Mouse (Mus musculus) liver, adult 2 months (tissue): Measurements from ENCODE around the gene Ccdc117. TPM values are rescaled to one million over a fixed set of nuclear protein-coding genes. Genes with fewer than 3 reads are reported as not detected.
A peak's percentile ranks its signal among the peaks of the same experiment; 100 is the strongest.

Experiments used
- DNase-seq: peaks from one replicate; pipeline ENCODE4 v3.0.0-alpha.2; 2011; ENCODE audit warnings: low read depth, low spot score; ENCODE audit errors: extremely low read depth
- H3K27ac ChIP-seq: fragments of 200-500 bp; replicated peaks from 2 replicates; pipeline ENCODE4 v1.5.1; 2012; ENCODE audit warnings: low read depth, mild to moderate bottlenecking, control low read depth, inconsistent platforms, low read length; ENCODE audit not compliant: insufficient read depth
- H3K27me3 ChIP-seq: fragments of 200-500 bp; 2 replicates; pipeline ENCODE4 v1.6.1; 2012; ENCODE audit warnings: mild to moderate bottlenecking, moderate library complexity, low read length, inconsistent platforms; ENCODE audit not compliant: control insufficient read depth, insufficient read depth
- H3K36me3 ChIP-seq: fragments of 200-500 bp; 2 replicates; pipeline ENCODE4 v1.6.1; 2012; ENCODE audit warnings: low read length, inconsistent platforms; ENCODE audit not compliant: control insufficient read depth, insufficient read depth
- H3K4me1 ChIP-seq: fragments of 200-500 bp; 2 replicates; pipeline ENCODE4 v1.6.1; 2011; ENCODE audit warnings: low read length; ENCODE audit not compliant: control insufficient read depth, insufficient read depth
- H3K4me3 ChIP-seq: fragments of 200-500 bp; 2 replicates; pipeline ENCODE4 v1.5.1; 2011; ENCODE audit warnings: low read depth, mild to moderate bottlenecking, control low read depth, low read length, moderate library complexity; ENCODE audit not compliant: insufficient read depth
- H3K79me2 ChIP-seq: fragments of 200-500 bp; 2 replicates; pipeline ENCODE4 v1.6.1; 2012; ENCODE audit warnings: inconsistent platforms, mild to moderate bottlenecking, low read length, moderate library complexity; ENCODE audit not compliant: control insufficient read depth, insufficient read depth
- H3K9ac ChIP-seq: fragments of 200-500 bp; 2 replicates; pipeline ENCODE4 v1.6.1; 2012; ENCODE audit warnings: low read depth, mild to moderate bottlenecking, control low read depth, inconsistent platforms, low read length
- CTCF ChIP-seq: fragments of 200-500 bp; IDR thresholded peaks from 2 replicates; pipeline ENCODE4 v1.5.1; 2011; ENCODE audit warnings: low read depth, low read length, control low read depth
- POLR2A ChIP-seq: fragments of 200-500 bp; IDR thresholded peaks from 2 replicates; pipeline ENCODE4 v1.6.1; 2011; ENCODE audit warnings: low read length, control low read depth; ENCODE audit not compliant: insufficient read depth; ENCODE audit errors: extremely low read depth
- WGBS: fragments of 180-500 bp; shearing (Covaris S2); methylation state at CpG from one replicate; pipeline ENCODE4 v1.1.7; 2018; 5-methylcytosine and 5-hydroxymethylcytosine counted together
- polyA plus RNA-seq: library from polyadenylated mRNA; depleted of rRNA; stranded (reverse); fragments of >200 nt; gene quantifications from 2 replicates; pipeline ENCODE4 v1.2.3, GENCODE M21; 2012; rRNA removed
- total RNA-seq: library from RNA; depleted of rRNA; stranded (reverse); fragments of >200 nt; gene quantifications from 2 replicates; pipeline ENCODE4 v1.2.3, GENCODE M21; 2014; rRNA removed

Ccdc117 gene
- total RNA-seq (15.3 and 15.5 TPM in 2 replicates), polyA plus RNA-seq (5.2 and 5.4 TPM in 2 replicates)

GRCm38 (mm10) chr11:5541799-5542481 lies at the start of gene Ccdc117:
Ccdc117 (minus strand) TSS chr11:5542187.
- Histone ChIP-seq H3K4me1 (peaks cover 13% of the 10 kb centered on the region), H3K27me3 (no peaks in the 10 kb centered on the region), H3K79me2 (peaks cover 27% of the 10 kb centered on the region), H3K36me3 (peaks cover 7% of the 10 kb centered on the region), H3K4me3 (peak within 1 kb of the TSS; percentile 70), H3K27ac (peak within 1 kb of the TSS; percentile 82), H3K9ac (peak within 1 kb of the TSS; percentile 79)
- DNase-seq = peak; percentile 98
- TF ChIP-seq CTCF (peak; percentile 32; the same call in 1 of the 2 replicates), POLR2A (peak; percentile 95)
- under 1% methylated on average over 65 of the region's 65 CpGs for WGBS

GRCm38 (mm10) chr11:5575046-5575445 lies 33.1 kb upstream of the Ccdc117 start:
- H3K27ac ChIP-seq = no peak overlapping the region
- WGBS = 72% methylated on average over 6 of the region's 6 CpGs
- no peak overlapping the region for H3K9ac ChIP-seq

DNA sequence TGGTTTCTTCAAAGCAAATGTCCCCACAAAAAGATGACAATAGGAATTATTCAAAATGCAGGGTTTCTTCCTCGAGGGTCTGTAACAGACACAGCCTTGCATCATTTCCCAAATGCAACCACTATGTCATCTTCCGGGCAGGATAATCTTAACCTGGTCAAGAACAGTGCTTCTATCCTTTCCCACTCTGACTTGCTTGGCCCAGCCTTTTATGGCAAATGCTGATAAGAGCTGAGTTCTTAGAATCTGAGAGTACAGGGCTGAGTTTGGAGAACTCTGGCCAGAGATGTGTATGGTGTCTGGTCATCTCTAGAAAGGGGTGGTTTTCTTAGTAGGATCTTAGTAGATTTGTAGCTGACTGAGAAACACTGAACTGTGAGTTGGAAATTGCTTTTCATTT lies 31.8 kb upstream of the Ccdc117 start:
- TF ChIP-seq POLR2A (no peak), CTCF (no peak)
- DNase-seq = no peak
- WGBS = 71% methylated on average over 2 of the region's 2 CpGs
- Histone ChIP-seq H3K36me3 (no peaks in the 10 kb centered on the region), H3K79me2 (no peaks in the 10 kb centered on the region), H3K27me3 (no peaks in the 10 kb centered on the region), H3K4me1 (no peaks in the 10 kb centered on the region), H3K4me3 (no peak overlapping the region), H3K27ac (no peak overlapping the region), H3K9ac (no peak overlapping the region)

More at GRCm38 (mm10) chr11:5575046-5575445, 33.1 kb upstream of the Ccdc117 start:
- no peak overlapping the region for H3K4me3 ChIP-seq
- H3K79me2 ChIP-seq = no peaks in the 10 kb centered on the region
- H3K27me3 ChIP-seq = no peaks in the 10 kb centered on the region
- TF ChIP-seq CTCF (no peak), POLR2A (no peak)
- H3K4me1 ChIP-seq = no peaks in the 10 kb centered on the region
- no peaks in the 10 kb centered on the region for H3K36me3 ChIP-seq
- DNase-seq = no peak

GRCm38 (mm10) chr11:5571856-5572255 lies 29.9 kb upstream of the Ccdc117 start:
- no peak overlapping the region for H3K27ac ChIP-seq
- no peaks in the 10 kb centered on the region for H3K4me1 ChIP-seq
- TF ChIP-seq POLR2A (no peak), CTCF (no peak)
- 82% methylated on average over 4 of the region's 4 CpGs for WGBS
- H3K27me3 ChIP-seq = no peaks in the 10 kb centered on the region
- H3K9ac ChIP-seq = no peak overlapping the region
- H3K79me2 ChIP-seq = no peaks in the 10 kb centered on the region
- H3K4me3 ChIP-seq = no peak overlapping the region
- no peak for DNase-seq
- no peaks in the 10 kb centered on the region for H3K36me3 ChIP-seq

DNA sequence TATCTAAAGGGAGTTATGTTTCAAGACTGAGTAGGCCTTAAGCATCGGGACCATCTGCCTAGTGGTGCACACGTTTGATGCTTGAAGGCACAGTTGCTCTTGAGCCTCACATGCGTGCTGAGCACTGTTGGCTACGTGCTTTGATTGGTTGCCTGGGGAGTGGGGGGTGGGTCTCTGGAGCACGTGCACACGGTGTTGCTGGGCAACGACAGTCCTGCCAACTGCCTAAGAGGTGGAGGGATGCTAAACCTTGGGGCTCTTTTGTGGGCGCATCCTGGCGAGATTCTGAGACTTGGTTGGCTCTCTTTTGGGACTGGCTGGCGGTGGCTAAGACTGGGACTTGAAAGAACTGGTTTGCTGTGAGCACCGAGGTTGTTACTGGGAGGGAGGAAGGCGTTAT lies 27.5 kb upstream of the Ccdc117 start, which contains the start of gene Ankrd36:
Gene Ankrd36, plus strand, starts transcription at position 211 of the 400 bp plus-strand sequence.
- H3K27ac ChIP-seq = no peak within 1 kb of the TSS
- no peaks in the 10 kb centered on the region for H3K4me1 ChIP-seq
- no peaks in the 10 kb centered on the region for H3K27me3 ChIP-seq
- no peaks in the 10 kb centered on the region for H3K79me2 ChIP-seq
- no peak for DNase-seq
- no peaks in the 10 kb centered on the region for H3K36me3 ChIP-seq
- no peak within 1 kb of the TSS for H3K4me3 ChIP-seq
- no peak within 1 kb of the TSS for H3K9ac ChIP-seq
- WGBS = 92% methylated on average over 12 of the region's 12 CpGs
- TF ChIP-seq POLR2A (no peak), CTCF (no peak)

GRCm38 (mm10) chr11:5568082-5568481 lies 26.1 kb upstream of the Ccdc117 start:
- DNase-seq = no peak
- no peak overlapping the region for H3K27ac ChIP-seq
- no peaks in the 10 kb centered on the region for H3K36me3 ChIP-seq
- no peak for TF ChIP-seq CTCF
- TF ChIP-seq POLR2A = no peak
- H3K4me1 ChIP-seq = no peaks in the 10 kb centered on the region
- H3K4me3 ChIP-seq = no peak overlapping the region
- H3K27me3 ChIP-seq = no peaks in the 10 kb centered on the region
- no peak overlapping the region for H3K9ac ChIP-seq
- no peaks in the 10 kb centered on the region for H3K79me2 ChIP-seq
- WGBS = 86% methylated on average over 5 of the region's 5 CpGs
